Mouse (Mus musculus): ENCODE results near the gene Thoc5. TPM values are rescaled to one million over a fixed set of nuclear protein-coding genes. Genes with fewer than 3 reads are reported as not detected.

Thoc5 gene
- total RNA-seq (2021): 10 to 100 TPM; 39.7 to 41.8 TPM
- long read RNA-seq, transcript Thoc5-201 (20 exons, 2,235 nt): major isoform, 13 of 38 reads
- long read RNA-seq, partial matches to known transcripts: 2 of 38 reads
- long read RNA-seq, other reads (novel, unspliced or antisense): 23 of 38 reads

DNA sequence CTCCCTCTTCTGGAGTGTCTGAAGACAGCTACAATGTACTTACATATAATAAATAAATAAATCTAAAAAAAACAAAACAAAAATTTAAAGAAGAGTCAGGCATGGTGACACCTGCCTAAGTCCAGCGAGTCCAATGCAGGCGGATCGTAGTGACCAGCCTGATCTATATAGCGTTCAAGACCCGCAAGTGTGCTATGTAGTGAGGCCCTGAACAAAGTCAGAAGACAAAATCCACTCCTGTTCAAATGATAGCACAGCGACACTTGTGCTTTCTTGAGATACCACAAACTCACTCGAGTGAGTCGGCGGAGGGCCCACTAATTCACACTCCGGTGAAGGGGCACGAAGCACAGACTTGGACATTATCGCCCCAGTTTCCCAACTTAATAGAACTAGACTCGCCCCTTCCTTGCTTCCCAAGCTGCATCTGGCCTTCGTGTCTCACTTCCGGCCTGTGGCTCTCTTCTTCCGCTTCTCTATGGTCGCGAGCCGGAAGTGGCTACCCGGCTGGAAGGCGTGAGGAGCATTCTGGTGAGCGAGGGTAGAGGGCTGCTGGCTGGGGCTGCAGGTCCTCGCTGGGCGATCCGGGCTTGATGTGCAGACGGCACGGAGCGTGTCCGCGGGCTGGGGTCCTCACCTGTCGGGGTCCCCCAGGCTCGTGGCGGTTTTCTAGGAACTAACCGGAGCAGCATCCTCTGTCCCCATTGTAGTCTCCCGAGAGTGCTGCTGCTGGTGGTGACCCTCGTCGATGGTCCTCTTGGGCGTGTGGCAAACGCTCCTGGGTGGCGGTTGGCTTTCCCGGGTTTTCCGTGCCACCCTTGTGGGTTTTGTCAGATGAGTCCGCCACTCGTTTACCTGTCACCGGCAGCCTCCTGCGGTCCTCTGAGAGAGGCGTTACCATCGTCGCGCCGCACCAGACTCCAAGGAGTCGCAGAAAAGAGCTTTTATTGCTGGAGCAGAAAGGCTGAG lies at the start of gene Thoc5:
Gene Thoc5, plus strand, starts transcription at position 473 of the 969 bp plus-strand sequence.
- peak; percentile 78 to 82 for DNase-seq (ENCODE audit: low spot score in 2 of 2)

GRCm38 (mm10) chr11:4848483-4849248 lies 46.5 kb upstream of the Thoc5 start:
- DNase-seq (ENCODE audit: low spot score in 2 of 2): peak; percentile 45 to 54

DNA sequence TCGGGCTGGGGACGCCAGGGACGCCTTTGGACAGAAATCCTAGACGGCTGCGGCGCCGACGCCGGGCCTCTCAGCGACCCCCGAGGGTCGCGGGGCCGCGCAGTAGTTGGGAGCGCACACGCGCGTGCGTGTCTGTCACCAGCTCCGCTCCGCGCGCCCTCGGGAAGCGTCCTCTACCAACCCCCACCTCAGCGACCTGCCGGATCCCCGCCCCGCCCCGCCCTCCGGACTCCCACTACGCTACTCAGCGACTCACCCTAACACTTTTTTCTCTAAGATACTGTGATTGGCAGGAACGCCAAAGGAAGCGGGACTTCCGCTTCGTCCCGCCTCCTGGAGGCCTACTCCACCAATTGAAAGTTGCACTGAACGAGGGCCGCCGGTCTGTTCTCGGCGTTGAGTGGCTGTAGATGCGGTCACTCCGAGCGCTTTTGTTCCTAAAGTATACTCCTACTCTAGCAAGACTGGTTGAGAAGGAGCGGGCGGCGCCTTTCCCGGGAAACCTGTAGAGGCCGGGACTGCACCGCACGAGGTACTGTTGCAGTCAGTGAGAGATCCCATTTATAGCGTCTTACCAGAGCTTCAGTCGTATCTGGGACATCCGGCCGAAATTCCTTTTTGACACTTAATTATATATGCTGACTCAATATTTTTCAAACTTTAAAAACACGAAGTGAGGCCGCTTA lies 45.7 kb upstream of the Thoc5 start, which contains the start of gene Nf2:
Gene Nf2, minus strand, starts transcription at position 279 of the 686 bp plus-strand sequence.
- peak; percentile 97 for DNase-seq (ENCODE audit: low spot score in 2 of 2)

DNA sequence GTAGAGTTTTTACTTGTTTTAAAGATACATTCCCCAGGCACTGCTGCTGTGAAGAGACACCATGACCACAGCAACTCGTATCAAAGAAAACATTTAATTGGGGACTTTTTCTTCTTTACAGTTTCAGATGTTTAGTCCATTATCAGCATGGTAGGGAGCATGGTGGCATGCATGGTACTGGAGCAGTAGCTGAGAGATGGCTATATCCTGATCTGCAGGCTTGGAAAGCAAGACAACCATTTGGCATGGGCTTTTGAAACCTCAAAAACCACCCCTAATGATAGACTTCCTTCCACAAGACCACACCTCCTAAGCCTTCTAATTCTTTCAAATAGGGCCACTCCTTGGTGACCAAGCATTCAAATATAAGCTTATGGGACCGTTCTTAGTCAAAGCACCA lies 44.7 kb upstream of the Thoc5 start:
- DNase-seq (ENCODE audit: low spot score in 2 of 2): no peak

- no peak for DNase-seq (ENCODE audit: low spot score in 2 of 2)
These were observed 42.1 kb upstream of the Thoc5 start for GRCm38 (mm10) chr11:4853021-4853420.

DNA sequence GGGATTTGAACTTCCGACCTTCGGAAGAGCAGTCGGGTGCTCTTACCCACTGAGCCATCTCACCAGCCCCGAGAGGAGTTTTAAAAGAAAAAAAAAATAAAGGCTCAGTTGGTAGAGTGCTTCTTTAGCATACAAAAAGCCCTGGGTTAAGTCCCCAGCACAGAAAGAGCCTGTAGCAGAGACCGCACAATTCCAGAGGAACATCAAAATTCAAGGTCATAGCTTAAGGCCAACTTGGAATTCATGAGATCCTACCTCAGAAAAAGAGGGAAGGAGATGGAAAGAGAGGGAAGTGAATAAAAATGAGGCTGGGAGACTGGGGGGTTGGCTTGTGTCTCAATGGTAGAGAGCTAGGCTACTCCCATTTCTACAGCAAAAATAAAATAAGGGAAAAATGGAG lies 40.9 kb upstream of the Thoc5 start:
- DNase-seq (ENCODE audit: low spot score in 2 of 2): no peak

DNA sequence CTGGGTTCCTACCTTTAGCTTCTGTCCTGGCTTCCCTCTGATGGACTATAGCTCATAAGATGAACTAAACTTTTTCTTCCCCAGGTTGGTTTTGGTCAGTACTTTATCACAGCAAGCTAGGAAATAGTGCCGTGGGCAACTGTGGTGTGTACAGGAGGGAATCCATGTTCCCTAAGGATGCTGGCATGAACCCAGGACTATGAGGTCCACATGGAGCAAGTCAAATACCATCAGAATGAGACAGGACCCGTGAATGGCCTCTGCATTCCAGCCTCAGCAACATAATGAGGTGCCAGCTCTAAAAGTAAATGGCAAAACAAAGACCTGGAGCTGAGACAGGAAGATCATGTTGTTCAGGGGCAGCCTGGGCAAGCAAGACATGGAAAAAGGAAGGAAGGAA lies 36.7 kb upstream of the Thoc5 start:
- DNase-seq (ENCODE audit: low spot score in 2 of 2): no peak

GRCm38 (mm10) chr11:4860986-4861385 lies 34.1 kb upstream of the Thoc5 start:
- DNase-seq (ENCODE audit: low spot score in 2 of 2): no peak

- DNase-seq (ENCODE audit: low spot score in 2 of 2): no peak
These were observed 33.1 kb upstream of the Thoc5 start for GRCm38 (mm10) chr11:4861816-4862604.

DNA sequence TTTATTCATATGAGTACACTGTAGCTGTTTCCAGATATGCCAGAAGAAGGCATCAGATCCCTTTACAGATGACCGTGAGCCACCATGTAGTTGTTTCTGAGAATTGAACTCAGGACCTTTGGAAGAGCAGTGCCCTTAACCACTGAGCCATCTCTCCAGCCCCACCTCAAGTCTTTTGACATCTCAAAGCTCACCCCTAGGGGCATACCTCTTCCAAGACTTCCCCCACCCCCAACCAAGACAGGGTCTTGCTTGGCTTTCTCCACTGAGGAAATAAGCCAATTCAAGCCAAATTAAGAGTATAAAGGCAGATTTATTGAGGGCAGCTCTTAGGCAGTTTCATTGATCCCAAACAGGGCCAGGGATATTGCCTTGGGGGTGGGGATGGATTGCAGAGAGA lies 32.4 kb upstream of the Thoc5 start:
- DNase-seq (ENCODE audit: low spot score in 2 of 2): no peak

DNA sequence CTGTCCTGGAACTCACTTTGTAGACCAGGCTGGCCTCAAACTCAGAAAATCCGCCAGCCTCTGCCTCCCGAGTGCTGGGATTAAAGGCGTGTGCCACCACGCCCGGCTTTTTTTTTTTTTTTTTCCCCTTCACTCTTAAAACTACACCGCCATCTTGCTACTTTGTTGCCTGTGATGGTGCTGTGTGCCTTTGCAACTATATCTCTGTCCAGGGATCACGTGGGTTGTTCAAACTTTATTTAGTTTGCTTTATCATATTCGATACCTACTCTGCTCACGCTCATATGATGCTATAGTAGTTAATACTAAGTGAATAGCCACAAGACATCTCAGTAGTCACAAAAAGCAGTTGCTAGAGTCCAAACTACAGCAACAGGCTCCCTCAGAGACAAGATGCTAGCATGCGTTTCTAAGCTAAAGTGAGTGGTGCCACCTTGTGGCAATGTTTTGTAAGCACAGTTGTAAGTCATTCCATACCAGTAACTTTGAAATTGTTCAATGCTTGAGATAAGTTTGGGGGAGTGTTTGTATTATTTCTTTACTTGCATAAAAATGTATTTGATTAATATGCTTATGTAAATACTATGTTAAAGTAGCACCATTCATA lies 29.4 kb upstream of the Thoc5 start:
- DNase-seq (ENCODE audit: low spot score in 2 of 2): peak; percentile 78 to 79

GRCm38 (mm10) chr11:4873755-4874475 lies 21.2 kb upstream of the Thoc5 start, which contains the start of gene Nipsnap1:
TSS of gene Nipsnap1 (plus strand) at chr11:4873951.
- peak; percentile 76 to 83 for DNase-seq (ENCODE audit: low spot score in 2 of 2)

DNA sequence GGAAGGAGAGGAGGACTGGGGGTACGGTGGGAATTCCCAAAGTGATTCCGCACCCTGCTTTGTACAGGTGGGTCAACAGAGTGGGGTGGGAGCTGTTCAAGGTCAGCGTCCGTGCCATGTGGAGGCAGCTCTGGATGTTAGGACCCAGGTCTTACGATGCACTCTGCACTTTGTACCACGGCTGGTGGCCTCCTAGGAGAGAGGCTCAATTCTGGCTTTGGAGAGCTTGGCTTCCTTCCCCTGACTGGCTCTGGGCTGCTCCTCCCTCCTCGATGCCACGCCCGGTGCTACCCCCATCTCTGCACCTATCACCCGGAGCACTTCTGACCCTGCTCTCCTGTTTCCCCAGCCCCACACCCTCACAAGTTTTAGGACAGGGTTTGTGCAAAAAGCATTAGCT lies 20.6 kb upstream of the Thoc5 start:
- DNase-seq (ENCODE audit: low spot score in 2 of 2): no peak

DNA sequence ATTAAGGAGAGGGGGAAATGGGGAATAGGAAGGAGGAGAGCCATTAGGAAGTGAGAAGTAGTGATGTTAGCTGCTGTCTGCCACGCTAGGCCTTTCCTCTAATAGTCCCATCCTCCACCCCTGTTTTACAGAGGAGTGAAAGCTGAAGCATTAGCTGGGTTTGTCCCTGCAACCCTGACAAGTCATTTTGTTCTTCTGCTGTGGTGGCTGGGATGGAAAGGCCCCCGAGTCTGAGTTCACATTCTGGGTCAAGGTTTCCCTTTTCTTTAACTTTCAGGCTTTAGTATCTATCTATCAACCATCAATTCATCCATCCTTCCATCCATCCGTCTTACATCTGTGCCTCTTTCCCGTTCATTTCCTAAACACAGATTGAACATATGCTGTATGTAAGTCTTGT lies 14.0 kb upstream of the Thoc5 start:
- no peak for DNase-seq (ENCODE audit: low spot score in 2 of 2)

- peak in 1 of 2 experiments; percentile 14 for DNase-seq (ENCODE audit: low spot score in 2 of 2)
These were observed 12.1 kb upstream of the Thoc5 start for GRCm38 (mm10) chr11:4882892-4883627.

- peak; percentile 48 to 51 for DNase-seq (ENCODE audit: low spot score in 2 of 2)
These were observed 9.7 kb upstream of the Thoc5 start for GRCm38 (mm10) chr11:4885385-4885903.

DNA sequence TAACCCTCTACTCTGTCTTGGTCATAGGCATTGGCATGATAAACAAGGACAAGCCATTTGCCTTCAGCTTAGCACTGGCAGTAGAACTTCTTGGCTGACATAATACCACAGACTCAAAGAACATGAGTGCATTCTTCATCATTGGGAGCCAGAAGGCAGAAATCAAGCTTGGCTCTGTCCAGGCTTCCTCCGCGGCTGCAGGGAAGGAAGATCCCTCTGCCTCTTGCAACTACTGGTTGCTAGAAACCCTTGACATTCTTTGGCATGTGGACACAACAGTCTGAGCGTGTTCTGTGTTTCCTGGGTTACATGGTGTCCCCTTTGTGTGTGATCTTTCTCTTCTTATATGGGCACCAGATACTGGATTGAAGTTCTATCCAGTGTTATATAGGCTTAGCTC lies 8.1 kb upstream of the Thoc5 start:
- no peak for DNase-seq (ENCODE audit: low spot score in 2 of 2)

- DNase-seq (ENCODE audit: low spot score in 2 of 2): peak in 1 of 2 experiments; percentile 34
These were observed 5.3 kb downstream of the Thoc5 start for GRCm38 (mm10) chr11:4900437-4900836.

All from layer of hippocampus, postnatal 10 days (tissue).